ENCODE assay signal across 13 mouse cellular contexts in genomic region chr3:88231061-88231641, GRCm38 (mm10). TPM values are rescaled to one million over a fixed set of nuclear protein-coding genes. Genes with fewer than 3 reads are reported as not detected.
DNase-seq lines count a peak whose midpoint lies in the region; ATAC-seq and TF ChIP-seq lines count a peak whose summit lies in the region.
"Had no signal": no experiment of that assay in that cellular context is flagged by ENCODE, and none has a peak within 500 bp of the region (broad histone marks: within the 10 kb centered on the region; RNA-seq: fewer than 3 reads in every experiment).

No protein-coding gene starts in this region.

- ATAC-seq in forebrain, postnatal 0 days = peak; percentile 78
- peak; percentile 72 for ATAC-seq in midbrain, postnatal 0 days (ENCODE audit: low FRiP score)

- no peaks in the 10 kb centered on the region for H3K9me3 ChIP-seq in forebrain, postnatal 0 days (ENCODE audit: low read length)
- H3K9me3 ChIP-seq in midbrain, postnatal 0 days (ENCODE audit: low read length) = no peaks in the 10 kb centered on the region
- H3K9me3 ChIP-seq: embryonic facial prominence, embryonic 13.5 days; heart, embryonic 10.5 days; limb, embryonic 13.5 days had no signal

- no peak overlapping the region for H3K4me3 ChIP-seq in forebrain, postnatal 0 days (ENCODE audit: low read depth, low read length)
- H3K4me3 ChIP-seq in midbrain, postnatal 0 days (ENCODE audit: low read depth, low read length) = no peak overlapping the region
- H3K4me3 ChIP-seq: embryonic facial prominence, embryonic 13.5 days; heart, embryonic 10.5 days; limb, embryonic 13.5 days had no signal

- 33% methylated on average over 1 of the region's 1 CpGs for WGBS in forebrain, postnatal 0 days
- 28% methylated on average over 1 of the region's 1 CpGs for WGBS in midbrain, postnatal 0 days

- DNase-seq in layer of hippocampus, postnatal 14 days (ENCODE audit: low spot score in 2 of 2) = peak; percentile 54 to 67
- no peak for DNase-seq in layer of hippocampus, adult 9-10 months (ENCODE audit: low spot score)
- peak; percentile 94 for DNase-seq in brain, embryonic 14.5 days (ENCODE audit: low read depth)
- peak; percentile 78 for DNase-seq in forebrain, postnatal 0 days
- DNase-seq in midbrain, postnatal 0 days (ENCODE audit: low spot score) = peak; percentile 84
- DNase-seq in heart, postnatal 4 days = no peak
- no peak for DNase-seq in urinary bladder, adult 2 months (ENCODE audit: low spot score)
- DNase-seq: kidney, adult 11 months had no signal

- H3K4me2 ChIP-seq in forebrain, postnatal 0 days (ENCODE audit: low read depth) = no peak overlapping the region
- H3K4me2 ChIP-seq in midbrain, postnatal 0 days (ENCODE audit: low read depth, low read length, poor library complexity, severe bottlenecking) = no peak overlapping the region
- H3K4me2 ChIP-seq: embryonic facial prominence, embryonic 13.5 days; limb, embryonic 13.5 days had no signal

- peak overlapping the region; percentile 25 for H3K9ac ChIP-seq in forebrain, postnatal 0 days
- 0 out of 2 replicates have a peak overlapping the region, but pooled peaks have one; percentile 19 for H3K9ac ChIP-seq in midbrain, postnatal 0 days (replicated peaks; ENCODE audit: low read length, poor library complexity, severe bottlenecking)
- H3K9ac ChIP-seq: embryonic facial prominence, embryonic 13.5 days; limb, embryonic 13.5 days had no signal

- no peak for TF ChIP-seq POLR2A in brain, embryonic 14.5 days (IDR thresholded peaks at IDR 0.05; ENCODE audit: borderline replicate concordance, extremely low read depth, insufficient read depth, insufficient read length, poor library complexity, severe bottlenecking)

- peaks cover 40% of the 10 kb centered on the region for H3K36me3 ChIP-seq in forebrain, postnatal 0 days (ENCODE audit: insufficient read depth)
- H3K36me3 ChIP-seq in midbrain, postnatal 0 days (ENCODE audit: insufficient read depth, low read length) = peaks cover 8% of the 10 kb centered on the region; the same call in 1 of the 2 replicates
- H3K36me3 ChIP-seq: embryonic facial prominence, embryonic 13.5 days; heart, embryonic 10.5 days; limb, embryonic 13.5 days had no signal

- no peaks in the 10 kb centered on the region for H3K27me3 ChIP-seq in forebrain, postnatal 0 days (ENCODE audit: insufficient read depth, low read length)
- H3K27me3 ChIP-seq in midbrain, postnatal 0 days (ENCODE audit: insufficient read depth, low read length) = no peaks in the 10 kb centered on the region

- H3K4me1 ChIP-seq in forebrain, postnatal 0 days (ENCODE audit: insufficient read depth) = peaks cover 41% of the 10 kb centered on the region
- no peaks in the 10 kb centered on the region for H3K4me1 ChIP-seq in midbrain, postnatal 0 days (ENCODE audit: insufficient read depth, low read length)
- H3K4me1 ChIP-seq: embryonic facial prominence, embryonic 13.5 days had no signal

- H3K27ac ChIP-seq in forebrain, postnatal 0 days (ENCODE audit: low read depth, low read length) = peak overlapping the region; percentile 95
- peak overlapping the region; percentile 60 for H3K27ac ChIP-seq in midbrain, postnatal 0 days (ENCODE audit: low read depth, low read length)
- H3K27ac ChIP-seq: embryonic facial prominence, embryonic 13.5 days; heart, embryonic 10.5 days; limb, embryonic 13.5 days; macrophage had no signal

- no peak for TF ChIP-seq CTCF in brain, embryonic 14.5 days (IDR thresholded peaks at IDR 0.05; ENCODE audit: borderline replicate concordance, extremely low read depth, insufficient read depth, insufficient read length)
- TF ChIP-seq CTCF in forebrain, postnatal 0 days (IDR thresholded peaks at IDR 0.05; ENCODE audit: low read depth) = no peak
- no peak for TF ChIP-seq CTCF in midbrain, postnatal 0 days (IDR thresholded peaks at IDR 0.05)

RNA-seq across cellular contexts. Expression of gene Rhbg, which starts 23.4 kb away (rescaled TPM):
- total RNA-seq in layer of hippocampus, postnatal 14 days (2021) = not detected
- polyA plus RNA-seq in brain, embryonic 14.5 days (2012; rRNA removed) = 0.45 and 0.73 TPM in 2 replicates
- total RNA-seq in forebrain, postnatal 0 days (2014; rRNA removed) = 0.19 TPM in 1 of 2 replicates, not detected in the other
- 0.21 and 0.25 TPM in 2 replicates for polyA plus RNA-seq in forebrain, postnatal 0 days (2015; fragmentation: Nextera tagmentation; extraction: Ambion mirVana)
- total RNA-seq in midbrain, postnatal 0 days (2014; rRNA removed) = 0.94 and 1.0 TPM in 2 replicates
- 0.21 and 0.41 TPM in 2 replicates for polyA plus RNA-seq in midbrain, postnatal 0 days (2015; fragmentation: Nextera tagmentation; extraction: Ambion mirVana)
- not detected for total RNA-seq in heart, postnatal 4 days (2021)
- 3.9 and 4.8 TPM in 2 replicates for polyA plus RNA-seq in urinary bladder, adult 2 months (2012; rRNA removed)
- total RNA-seq: MEL had no signal
- polyA plus RNA-seq: macrophage had no signal

RNA-seq across cellular contexts. Expression of gene Gm38392, which starts 55.9 kb away (rescaled TPM):
- total RNA-seq in layer of hippocampus, postnatal 14 days (2021) = not detected
- 0.11 TPM in 1 of 2 replicates, not detected in the other for polyA plus RNA-seq in brain, embryonic 14.5 days (2012; rRNA removed)
- 0.69 TPM in 1 of 2 replicates, not detected in the other for total RNA-seq in forebrain, postnatal 0 days (2014; rRNA removed)
- polyA plus RNA-seq in forebrain, postnatal 0 days (2015; fragmentation: Nextera tagmentation; extraction: Ambion mirVana) = 0.16 TPM in 1 of 2 replicates, not detected in the other
- not detected in 2 replicates for total RNA-seq in midbrain, postnatal 0 days (2014; rRNA removed)
- polyA plus RNA-seq in midbrain, postnatal 0 days (2015; fragmentation: Nextera tagmentation; extraction: Ambion mirVana) = 0.20 and 0.21 TPM in 2 replicates
- not detected for total RNA-seq in heart, postnatal 4 days (2021)
- 0.15 and 0.34 TPM in 2 replicates for polyA plus RNA-seq in urinary bladder, adult 2 months (2012; rRNA removed)
- polyA plus RNA-seq: macrophage had no signal

Comparison
In these comparisons a context has a peak if more than half of its experiments do, and no peak if none do; other contexts are left out.
1. DNase-seq: peak in layer of hippocampus, postnatal 14 days (2 of 2), brain, embryonic 14.5 days (single experiment), forebrain, postnatal 0 days (single experiment) and midbrain, postnatal 0 days (single experiment); none in layer of hippocampus, adult 9-10 months (single experiment), heart, postnatal 4 days (single experiment) and urinary bladder, adult 2 months (single experiment).